Mouse (Mus musculus) urinary bladder, postnatal 14 days (tissue): ENCODE results near the gene Slc5a6.
A peak's percentile ranks its signal among the peaks of the same experiment; 100 is the strongest.

Source experiments
- DNase-seq: peaks from one replicate; pipeline ENCODE4 v3.0.0; 2021; ENCODE audit warnings: low spot score

Gene Slc5a6

GRCm38 (mm10) chr5:31048763-31049641, at the start of gene Slc5a6:
Gene Slc5a6 (minus strand): TSS chr5:31048924.
- peak; percentile 24 for DNase-seq

- DNase-seq, result no peak
These were observed 47.2 kb upstream of the Slc5a6 start for GRCm38 (mm10) chr5:31095711-31096480.

- DNase-seq, result peak; percentile 29
These were observed 46.3 kb upstream of the Slc5a6 start for GRCm38 (mm10) chr5:31094799-31095691.

- DNase-seq, result no peak
These were observed 45.5 kb upstream of the Slc5a6 start for GRCm38 (mm10) chr5:31094100-31094798.

GRCm38 (mm10) chr5:31093151-31094041, 44.7 kb upstream of the Slc5a6 start:
- no peak for DNase-seq

GRCm38 (mm10) chr5:31092231-31092975, 43.7 kb upstream of the Slc5a6 start:
- no peak for DNase-seq

- DNase-seq, result no peak
These were observed 38.4 kb upstream of the Slc5a6 start for GRCm38 (mm10) chr5:31087131-31087530.

GRCm38 (mm10) chr5:31086606-31087005, 37.9 kb upstream of the Slc5a6 start:
- DNase-seq, result no peak

- DNase-seq, result no peak
These were observed 35.2 kb upstream of the Slc5a6 start for GRCm38 (mm10) chr5:31083949-31084348.

GRCm38 (mm10) chr5:31082935-31083625, 34.4 kb upstream of the Slc5a6 start:
- DNase-seq, result no peak

- peak; percentile 59 for DNase-seq
These were observed 33.6 kb upstream of the Slc5a6 start for GRCm38 (mm10) chr5:31082355-31082754.

GRCm38 (mm10) chr5:31081386-31081785, 32.7 kb upstream of the Slc5a6 start:
- peak; percentile 41 for DNase-seq

- DNase-seq, result no peak
These were observed 32.1 kb upstream of the Slc5a6 start for GRCm38 (mm10) chr5:31080795-31081164.

GRCm38 (mm10) chr5:31080059-31080794, 31.5 kb upstream of the Slc5a6 start:
- no peak for DNase-seq

GRCm38 (mm10) chr5:31076346-31076745, 27.6 kb upstream of the Slc5a6 start:
- DNase-seq, result no peak

GRCm38 (mm10) chr5:31073176-31073575, 24.5 kb upstream of the Slc5a6 start:
- no peak for DNase-seq

GRCm38 (mm10) chr5:31071821-31072220, 23.1 kb upstream of the Slc5a6 start:
- DNase-seq, result no peak

- no peak for DNase-seq
These were observed 22.3 kb upstream of the Slc5a6 start for GRCm38 (mm10) chr5:31071059-31071458.
